Mouse (Mus musculus) megakaryocyte, adult 5-6 weeks (primary cell): ENCODE data around the gene Boc. TPM values are rescaled to one million over a fixed set of nuclear protein-coding genes. Genes with fewer than 3 reads are reported as not detected.

Source experiments
- ATAC-seq: 2 replicates; pipeline ENCODE4 v1.8.0; 2016; ENCODE audit warnings: mild to moderate bottlenecking, inconsistent platforms; ENCODE audit not compliant: poor library complexity, severe bottlenecking
- total RNA-seq, 2 experiments: library from RNA; stranded (forward) in 1 of 2; stranded (reverse) in 1 of 2; fragments of 153-499, 151-499 nt in 1 of 2; fragments of 221-1000, 200-1000 nt in 1 of 2; gene quantifications; 2 replicates each; pipeline versions ENCODE4 v1.2.3 to v1.2.4; 2015 to 2017

The Boc gene
- total RNA-seq (2015) (0.07 TPM in 1 of 2 replicates, not detected in the other), total RNA-seq (2017) (not detected in 2 replicates)

GRCm38 (mm10) chr16:44558471-44559329, at the start of gene Boc:
Gene Boc, minus strand, starts transcription at chr16:44558897.
- peak; percentile 75 for ATAC-seq

- no peak for ATAC-seq
Measured at GRCm38 (mm10) chr16:44606643-44607042, 47.9 kb upstream of the Boc start.

GRCm38 (mm10) chr16:44604021-44604616, 45.4 kb upstream of the Boc start:
- peak; percentile 95 for ATAC-seq

DNA sequence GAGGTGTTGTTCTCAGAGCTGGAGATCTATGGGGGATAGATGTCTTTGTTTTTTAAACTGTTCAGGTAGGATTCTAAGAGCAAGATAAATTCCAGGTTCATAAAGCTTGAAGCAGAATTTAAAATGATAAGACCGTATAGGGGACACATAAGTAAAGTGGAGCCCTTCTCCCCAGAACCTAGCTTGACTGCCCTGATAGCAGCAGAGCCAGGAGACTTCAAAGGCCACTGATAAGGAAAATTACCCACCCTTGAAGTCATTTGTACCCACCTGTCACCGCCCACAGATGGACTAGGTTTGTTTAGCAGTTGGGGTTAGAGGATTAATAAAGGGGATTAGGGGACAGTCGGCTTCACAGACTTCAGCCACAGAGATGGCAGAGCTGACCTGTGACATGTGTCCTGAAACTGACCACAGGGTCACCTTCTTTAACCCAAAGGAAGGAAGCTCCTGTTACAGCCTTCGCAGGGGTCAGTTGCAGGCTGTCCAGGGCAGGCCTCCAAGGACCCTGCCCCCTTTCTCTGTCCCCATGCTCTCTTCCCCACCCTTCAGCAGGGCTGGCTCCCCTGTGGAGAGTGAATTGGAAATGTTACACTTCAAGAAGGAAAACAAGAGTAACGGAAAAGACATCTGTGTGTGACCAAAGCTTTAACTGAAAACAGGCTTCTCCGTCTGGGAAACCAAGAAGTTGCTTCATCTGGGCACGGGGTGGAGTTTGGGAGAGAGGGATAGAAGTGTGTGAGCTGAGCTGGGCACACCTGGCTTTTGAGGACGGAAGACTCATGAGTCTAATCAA, 43.5 kb upstream of the Boc start:
- ATAC-seq = no peak

- no peak for ATAC-seq
Measured at GRCm38 (mm10) chr16:44601182-44601581, 42.5 kb upstream of the Boc start.

- no peak for ATAC-seq
Measured at GRCm38 (mm10) chr16:44597106-44597806, 38.6 kb upstream of the Boc start.

GRCm38 (mm10) chr16:44589506-44589905, 30.8 kb upstream of the Boc start:
- no peak for ATAC-seq

DNA sequence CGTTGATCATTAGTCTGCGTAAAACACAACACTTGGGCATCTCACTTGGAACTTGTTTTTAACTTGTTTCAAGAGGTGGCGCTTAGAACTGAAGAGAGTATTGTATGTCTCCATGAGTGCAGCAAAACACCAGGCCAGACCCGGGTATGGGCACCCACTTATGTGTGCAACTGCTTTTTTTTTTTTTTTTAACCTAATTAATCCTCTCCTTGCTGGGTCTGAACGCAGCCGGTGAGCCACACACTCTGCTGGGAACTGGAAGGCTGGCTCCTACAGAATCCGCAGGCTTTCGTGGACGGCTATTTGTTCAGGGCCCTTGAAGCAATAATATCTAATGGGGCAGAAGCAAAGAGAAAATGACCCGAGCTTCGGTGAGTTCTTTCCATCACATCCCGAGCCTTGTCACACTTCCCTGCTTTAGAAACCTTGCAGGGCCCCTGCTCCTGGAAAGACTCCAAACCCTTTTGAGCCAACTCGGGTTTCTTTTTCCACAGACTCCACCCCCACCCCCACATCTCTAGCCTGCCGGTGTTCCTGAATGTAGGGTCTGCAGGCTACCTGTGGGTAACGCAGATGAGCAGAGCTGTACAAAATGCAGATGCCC, 20.8 kb upstream of the Boc start:
- no peak for ATAC-seq

DNA sequence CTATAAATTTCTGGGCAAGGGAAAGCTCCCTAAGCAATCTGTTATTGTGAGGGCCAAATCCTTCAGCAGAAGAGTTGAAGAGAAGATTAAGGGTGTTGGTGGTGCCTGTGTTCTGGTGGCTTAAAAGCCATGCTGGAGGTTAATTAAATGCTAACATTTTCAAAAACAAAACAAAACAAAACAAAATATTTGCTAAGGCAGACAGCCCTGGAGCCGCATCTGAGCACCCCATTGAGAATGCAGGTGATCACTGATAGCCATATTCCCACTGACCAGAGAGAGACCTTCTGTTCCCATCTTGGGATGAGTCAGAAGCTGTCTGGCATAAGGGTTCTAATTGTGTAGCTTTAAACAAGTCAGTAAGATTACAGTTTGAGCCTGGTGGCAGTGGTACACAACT, 19.9 kb upstream of the Boc start:
- no peak for ATAC-seq

DNA sequence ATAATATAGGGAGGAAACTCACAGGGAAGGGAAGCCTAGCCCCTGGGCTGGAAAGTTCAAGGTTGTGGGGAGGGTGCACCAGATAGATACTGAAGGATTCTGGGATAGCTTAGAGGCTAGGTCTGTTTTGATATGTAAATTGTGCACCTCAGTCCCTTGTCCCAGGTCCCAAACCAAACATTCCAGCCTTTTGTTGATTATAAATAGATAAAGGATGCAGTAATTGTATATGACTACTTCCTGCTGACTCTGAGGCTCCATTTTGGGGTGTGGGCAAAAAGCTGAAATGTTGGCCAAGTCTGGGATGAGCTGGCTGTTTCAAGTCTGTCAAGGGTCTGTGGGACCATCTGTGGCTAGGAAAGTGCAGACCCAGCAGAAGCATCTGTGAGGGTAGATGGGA, 9.4 kb upstream of the Boc start:
- ATAC-seq = no peak

GRCm38 (mm10) chr16:44565328-44566210, 6.9 kb upstream of the Boc start:
- ATAC-seq = no peak

GRCm38 (mm10) chr16:44564359-44564758, 5.7 kb upstream of the Boc start:
- ATAC-seq = no peak

DNA sequence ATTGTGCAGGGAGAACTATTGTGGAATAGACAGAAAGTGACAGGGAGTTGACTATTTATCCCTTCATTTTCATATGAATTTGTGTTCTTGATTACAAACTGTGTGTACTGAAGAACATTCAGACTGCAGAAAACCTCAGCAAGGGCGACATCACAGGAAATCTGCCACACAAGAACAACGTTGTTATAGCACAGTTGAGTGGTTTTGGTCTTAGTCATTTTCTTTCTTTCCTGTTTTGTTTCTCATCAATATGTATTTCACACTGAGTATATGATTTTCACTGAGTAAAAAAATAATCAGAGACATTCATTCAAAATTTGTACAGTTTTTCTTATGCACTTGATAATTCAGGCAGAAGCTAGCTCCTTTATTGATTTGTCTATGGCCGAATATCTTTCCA, 3.4 kb upstream of the Boc start:
- no peak for ATAC-seq

DNA sequence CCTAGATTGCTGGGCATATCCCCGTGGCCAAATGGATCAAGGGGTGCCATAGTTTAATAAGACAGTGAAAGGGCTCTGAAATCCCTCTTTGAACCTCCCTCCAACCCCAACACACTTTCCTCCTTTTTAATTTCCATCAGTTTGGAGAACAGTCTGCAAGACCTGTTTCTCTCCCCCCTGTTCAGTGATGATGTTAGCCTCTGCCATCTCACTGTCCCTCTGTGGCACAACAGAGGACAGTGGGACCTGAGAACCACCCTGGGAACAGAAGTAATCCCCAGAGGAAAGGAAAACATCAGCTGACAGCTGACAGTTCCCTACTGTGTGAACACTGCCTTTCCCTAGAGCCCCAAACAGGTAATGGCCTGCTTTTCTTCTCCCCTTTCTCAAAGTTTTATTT, 1.5 kb upstream of the Boc start:
- ATAC-seq = no peak

DNA sequence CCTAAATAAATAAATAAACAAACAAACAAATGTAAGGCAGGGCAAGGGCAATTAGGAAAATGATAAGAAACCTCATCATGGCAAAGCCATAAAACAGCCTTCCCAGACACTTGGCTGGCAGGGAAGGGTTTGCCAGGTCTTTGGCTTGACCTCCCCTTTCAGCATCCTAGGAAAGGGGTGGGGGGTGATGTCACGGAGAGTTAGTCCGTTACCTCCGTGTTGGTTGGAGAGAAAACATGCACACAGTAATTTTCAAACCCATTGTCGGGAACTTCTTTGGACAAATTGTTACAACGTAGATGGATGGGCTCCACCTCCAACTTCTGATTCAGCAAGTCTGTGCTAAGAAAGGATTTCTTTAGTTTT, 616 bp upstream of the Boc start:
- ATAC-seq = no peak

GRCm38 (mm10) chr16:44557661-44558470, 831 bp downstream of the Boc start:
- ATAC-seq = peak; percentile 61

DNA sequence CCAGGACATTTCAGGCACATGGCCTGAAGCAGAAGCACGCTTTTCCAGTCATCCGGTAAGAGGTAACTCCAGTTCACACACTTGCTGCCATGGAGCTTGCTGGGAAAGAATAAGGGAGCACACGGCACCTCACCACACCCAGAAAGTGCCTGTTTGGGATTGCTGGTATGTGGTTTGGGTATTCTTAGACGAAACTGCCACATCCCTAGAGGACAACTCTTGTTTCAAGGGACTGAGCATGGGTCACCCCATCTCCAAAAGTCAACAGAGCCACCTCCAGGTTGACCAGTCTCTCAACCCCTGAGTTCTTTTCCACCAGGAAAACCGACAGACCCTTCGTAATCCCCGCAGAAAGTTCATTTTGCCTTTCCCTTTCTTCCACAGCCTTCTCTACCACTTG, 1.6 kb downstream of the Boc start:
- no peak for ATAC-seq

DNA sequence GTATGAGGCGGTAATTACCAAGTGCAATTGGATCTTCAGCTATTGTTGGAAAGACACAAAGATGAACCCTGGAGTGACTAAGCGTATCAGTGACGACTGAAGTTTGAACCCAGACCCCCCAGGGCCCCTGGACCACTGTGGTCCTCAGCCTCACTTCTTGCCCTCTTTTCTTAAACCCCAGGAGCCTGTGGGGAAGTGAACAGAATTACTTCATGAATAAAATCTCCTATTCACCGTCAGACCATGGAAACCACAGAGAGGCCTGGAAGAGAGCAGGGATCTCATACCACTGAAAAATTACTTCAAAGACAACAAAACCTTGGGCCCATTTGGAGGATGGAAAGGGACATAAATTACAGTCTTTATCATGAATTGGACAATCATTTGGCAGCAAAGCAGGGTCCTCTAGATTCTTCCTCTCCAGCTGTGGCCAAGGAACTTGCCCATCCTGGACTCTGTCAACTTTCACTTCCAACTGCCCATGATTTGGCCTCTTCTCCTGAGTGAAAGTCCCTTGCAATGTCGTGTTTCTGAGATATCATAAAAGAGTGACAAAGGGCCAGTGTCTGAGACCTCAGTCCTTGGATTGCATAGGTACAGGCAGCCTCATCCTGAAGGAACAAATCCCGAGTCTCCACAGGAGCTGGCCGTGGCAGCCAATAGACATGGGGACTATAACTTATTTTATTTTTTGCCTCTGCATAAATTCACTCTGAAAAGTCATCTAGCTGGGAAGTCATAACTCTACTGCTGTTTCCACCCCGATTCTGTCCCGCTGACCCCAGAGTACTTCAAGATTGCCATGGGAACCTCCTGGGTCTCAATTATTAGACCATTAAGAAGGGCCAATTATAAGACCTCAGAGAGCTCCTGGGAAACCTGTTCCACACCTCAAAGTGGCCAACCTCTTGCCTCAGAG, 2.6 kb downstream of the Boc start:
- ATAC-seq = no peak
